ENCODE assay signal across 13 mouse cellular contexts in genomic region chr2:35505519-35506286, GRCm38 (mm10). TPM values are rescaled to one million over a fixed set of nuclear protein-coding genes. Genes with fewer than 3 reads are reported as not detected.
DNase-seq lines count a peak whose midpoint lies in the region; ATAC-seq and TF ChIP-seq lines count a peak whose summit lies in the region.
"Had no signal": no experiment of that assay in that cellular context is flagged by ENCODE, and none has a peak within 500 bp of the region (broad histone marks: within the 10 kb centered on the region; RNA-seq: fewer than 3 reads in every experiment).

No protein-coding gene starts in this region.

- H3K36me3 ChIP-seq in heart, embryonic 16.5 days (ENCODE audit: control insufficient read depth, insufficient read depth), result no peaks in the 10 kb centered on the region
- no peaks in the 10 kb centered on the region for H3K36me3 ChIP-seq in thymus, adult 2 months (ENCODE audit: control insufficient read depth, insufficient read depth, low read length)
- no peaks in the 10 kb centered on the region for H3K36me3 ChIP-seq in embryonic facial prominence, embryonic 12.5 days
- peaks cover 19% of the 10 kb centered on the region for H3K36me3 ChIP-seq in megakaryocyte, embryonic 14.5 days (replicated peaks; ENCODE audit: low read length)
- H3K36me3 ChIP-seq: midbrain, embryonic 13.5 days had no signal

- no peak overlapping the region for H3K4me3 ChIP-seq in heart, embryonic 16.5 days (ENCODE audit: low read length)
- H3K4me3 ChIP-seq in thymus, adult 2 months (ENCODE audit: control insufficient read depth, insufficient read depth, low read length), result no peak overlapping the region
- H3K4me3 ChIP-seq in embryonic facial prominence, embryonic 12.5 days, result no peak overlapping the region
- H3K4me3 ChIP-seq in megakaryocyte, embryonic 14.5 days (replicated peaks), result peak overlapping the region; percentile 88
- H3K4me3 ChIP-seq: left cerebral cortex, adult 2 months; midbrain, embryonic 13.5 days had no signal

- TF ChIP-seq POLR2A in thymus, adult 2 months (IDR thresholded peaks at IDR 0.05; ENCODE audit: control insufficient read depth, extremely low read depth, insufficient read depth, low read length, poor library complexity), result no peak

- H3K9ac ChIP-seq in heart, embryonic 16.5 days (ENCODE audit: low read length), result no peak overlapping the region
- H3K9ac ChIP-seq in embryonic facial prominence, embryonic 12.5 days, result no peak overlapping the region
- H3K9ac ChIP-seq: forebrain, postnatal 0 days; midbrain, embryonic 13.5 days had no signal

- peaks cover 64% of the 10 kb centered on the region for H3K4me1 ChIP-seq in heart, embryonic 16.5 days (ENCODE audit: control insufficient read depth, insufficient read depth, low read length)
- peaks cover 71% of the 10 kb centered on the region for H3K4me1 ChIP-seq in thymus, adult 2 months (replicated peaks; ENCODE audit: control insufficient read depth, insufficient read depth, low read length)
- peaks cover 59% of the 10 kb centered on the region for H3K4me1 ChIP-seq in embryonic facial prominence, embryonic 12.5 days
- peaks cover 98% of the 10 kb centered on the region for H3K4me1 ChIP-seq in megakaryocyte, embryonic 14.5 days
- H3K4me1 ChIP-seq: midbrain, embryonic 13.5 days had no signal

- no peak for TF ChIP-seq CTCF in thymus, adult 2 months (IDR thresholded peaks at IDR 0.05; ENCODE audit: borderline replicate concordance, control insufficient read depth, extremely low read depth, insufficient read depth, low read length, poor library complexity)

- H3K4me2 ChIP-seq in heart, embryonic 16.5 days (ENCODE audit: low read depth, low read length), result no peak overlapping the region
- no peak overlapping the region for H3K4me2 ChIP-seq in embryonic facial prominence, embryonic 12.5 days (replicated peaks)
- H3K4me2 ChIP-seq: midbrain, embryonic 13.5 days had no signal

- no peaks in the 10 kb centered on the region for H3K27me3 ChIP-seq in heart, embryonic 16.5 days (ENCODE audit: control insufficient read depth, insufficient read depth, low read length)
- no peaks in the 10 kb centered on the region for H3K27me3 ChIP-seq in thymus, adult 2 months (ENCODE audit: control insufficient read depth, insufficient read depth, low read length)
- no peaks in the 10 kb centered on the region for H3K27me3 ChIP-seq in embryonic facial prominence, embryonic 12.5 days
- H3K27me3 ChIP-seq in megakaryocyte, embryonic 14.5 days (replicated peaks), result no peaks in the 10 kb centered on the region
- H3K27me3 ChIP-seq: midbrain, embryonic 13.5 days had no signal

- peaks cover 4% of the 10 kb centered on the region; the same call in 1 of the 2 replicates for H3K9me3 ChIP-seq in heart, embryonic 16.5 days (replicated peaks; ENCODE audit: control insufficient read depth, low read length)
- H3K9me3 ChIP-seq in embryonic facial prominence, embryonic 12.5 days, result no peaks in the 10 kb centered on the region
- peaks cover 9% of the 10 kb centered on the region for H3K9me3 ChIP-seq in megakaryocyte, embryonic 14.5 days
- H3K9me3 ChIP-seq: midbrain, embryonic 13.5 days had no signal

- ATAC-seq in heart, embryonic 16.5 days (replicated peaks; ENCODE audit: extremely low read depth, insufficient read depth, low FRiP score), result no peak
- ATAC-seq in embryonic facial prominence, embryonic 12.5 days (ENCODE audit: insufficient number of reproducible peaks, insufficient read depth, low FRiP score, low TSS enrichment), result no peak
- ATAC-seq: midbrain, embryonic 13.5 days had no signal

- H3K27ac ChIP-seq in heart, embryonic 16.5 days (ENCODE audit: low read length), result peak overlapping the region; percentile 90
- peak overlapping the region; percentile 92 for H3K27ac ChIP-seq in thymus, adult 2 months (ENCODE audit: control insufficient read depth, insufficient read depth, low read length)
- peak overlapping the region; percentile 14; the same call in 1 of the 2 replicates for H3K27ac ChIP-seq in embryonic facial prominence, embryonic 12.5 days
- H3K27ac ChIP-seq: midbrain, embryonic 13.5 days had no signal

- WGBS in heart, embryonic 16.5 days, result 46% methylated on average over 6 of the region's 6 CpGs
- 54% methylated on average over 6 of the region's 6 CpGs for WGBS in thymus, adult 2 months
- WGBS in embryonic facial prominence, embryonic 12.5 days, result 84% methylated on average over 6 of the region's 6 CpGs

- DNase-seq in heart, postnatal 4 days, result no peak
- DNase-seq in thymus, adult 2 months, result no peak
- DNase-seq in thymus, postnatal 10 days (ENCODE audit: low spot score in 2 of 2), result no peak
- no peak for DNase-seq in MN1 (ENCODE audit: low spot score)
- no peak for DNase-seq in adrenal gland, postnatal 36 days
- DNase-seq: adrenal gland, postnatal 25 days; cerebellum, adult 11 months had no signal

RNA-seq across cellular contexts. Expression of gene Ggta1, which starts 42.7 kb away (rescaled TPM):
- polyA plus RNA-seq in heart, embryonic 16.5 days (2015; fragmentation: Nextera tagmentation; extraction: Ambion mirVana), result 28.6 and 30.9 TPM in 2 replicates
- 10 to 100 TPM; 21.5 to 22.3 TPM for total RNA-seq in heart, postnatal 4 days (2021)
- polyA plus RNA-seq in thymus, adult 2 months (2012; rRNA removed), result 22.4 and 33.0 TPM in 2 replicates
- polyA plus RNA-seq in embryonic facial prominence, embryonic 12.5 days (2016; fragmentation: Nextera tagmentation; extraction: Ambion mirVana), result 9.8 and 10.8 TPM in 2 replicates
- 1.9 and 6.5 TPM in 2 replicates for polyA plus RNA-seq in megakaryocyte, embryonic 14.5 days (2012; ENCODE audit: insufficient read depth, low replicate concordance)
- 10 to 100 TPM in 1 of 2 experiments, 1 to 10 TPM in 1; 7.9 to 14.2 TPM for total RNA-seq in adrenal gland, postnatal 36 days (2021)

RNA-seq across cellular contexts. Expression of gene Dab2ip, which starts 52.4 kb away (rescaled TPM):
- polyA plus RNA-seq in heart, embryonic 16.5 days (2015; fragmentation: Nextera tagmentation; extraction: Ambion mirVana), result 27.1 and 32.9 TPM in 2 replicates
- total RNA-seq in heart, postnatal 4 days (2021), result 10 to 100 TPM; 54.6 to 55.2 TPM
- 36.2 and 38.8 TPM in 2 replicates for polyA plus RNA-seq in thymus, adult 2 months (2012; rRNA removed)
- polyA plus RNA-seq in embryonic facial prominence, embryonic 12.5 days (2016; fragmentation: Nextera tagmentation; extraction: Ambion mirVana), result 61.0 and 73.7 TPM in 2 replicates
- 1.3 and 5.0 TPM in 2 replicates for polyA plus RNA-seq in megakaryocyte, embryonic 14.5 days (2012; ENCODE audit: insufficient read depth, low replicate concordance)
- 100 to 1,000 TPM in 1 of 2 experiments, 10 to 100 TPM in 1; 65.0 to 103 TPM for total RNA-seq in adrenal gland, postnatal 36 days (2021)

Comparison
In these comparisons a context has a peak if more than half of its experiments do, and no peak if none do; other contexts are left out.
1. H3K27ac ChIP-seq: peak in every context shown above with its lines; median percentile 92 in thymus, adult 2 months; 90 in heart, embryonic 16.5 days; 14 in embryonic facial prominence, embryonic 12.5 days.